18 mouse cellular contexts compared by ENCODE assay signal in the genomic region with DNA sequence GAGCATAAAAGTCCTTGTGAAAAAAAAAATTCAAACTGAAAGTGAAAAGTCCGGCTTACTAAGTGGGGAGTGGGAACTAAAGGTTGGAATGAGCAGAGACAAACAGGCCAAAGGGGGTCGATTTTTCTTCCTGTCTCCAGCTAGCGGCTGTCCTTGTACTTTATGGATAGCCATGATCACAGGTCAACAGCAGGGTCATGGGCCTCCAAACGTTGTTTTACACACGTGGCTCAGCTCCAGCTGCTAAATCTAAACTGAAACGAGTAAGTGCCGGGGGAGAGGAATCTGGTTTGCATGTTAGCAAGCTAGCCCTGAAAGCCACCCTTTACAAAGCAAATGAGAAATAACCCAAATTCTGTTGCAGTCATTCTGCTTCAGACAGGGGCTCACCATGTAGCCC. TPM values are rescaled to one million over a fixed set of nuclear protein-coding genes. Genes with fewer than 3 reads are reported as not detected.
A peak's percentile ranks its signal among the peaks of the same experiment; 100 is the strongest.
DNase-seq lines count a peak whose midpoint lies in the region; ATAC-seq and TF ChIP-seq lines count a peak whose summit lies in the region.
"Had no signal": no experiment of that assay in that cellular context is flagged by ENCODE, and none has a peak within 500 bp of the region (broad histone marks: within the 10 kb centered on the region; RNA-seq: fewer than 3 reads in every experiment).

No protein-coding gene starts in this region.

- H3K4me1 ChIP-seq in lung, postnatal 0 days (ENCODE audit: insufficient read depth, low read depth, low read length): no peaks in the 10 kb centered on the region
- no peaks in the 10 kb centered on the region for H3K4me1 ChIP-seq in intestine, postnatal 0 days (replicated peaks; ENCODE audit: control insufficient read depth, insufficient read depth, low read length)
- H3K4me1 ChIP-seq in stomach, postnatal 0 days (replicated peaks; ENCODE audit: control insufficient read depth, insufficient read depth): 0 out of 2 replicates have a peak, but pooled peaks cover 2% of the 10 kb centered on the region

- ATAC-seq in lung, postnatal 0 days: no peak
- ATAC-seq in intestine, postnatal 0 days: no peak
- ATAC-seq in stomach, postnatal 0 days (ENCODE audit: low FRiP score, low TSS enrichment): no peak
- ATAC-seq: forebrain, embryonic 14.5 days; inflammation-experienced regulatory T-cells, adult 6 months had no signal

- peak; percentile 41 for DNase-seq in embryo, embryonic 10 days (ENCODE audit: low spot score)
- DNase-seq in embryo, embryonic 9.5 days (ENCODE audit: extremely low spot score): no peak
- DNase-seq in lung, postnatal 0 days (ENCODE audit: low spot score): no peak
- DNase-seq in lung, postnatal 14 days: no peak
- no peak for DNase-seq in stomach, postnatal 0 days (ENCODE audit: low spot score)
- DNase-seq in spleen, adult 18-20 months: no peak
- no peak for DNase-seq in retina, postnatal 1 day
- DNase-seq: cerebellum, adult 18-20 months; midbrain, embryonic 14.5 days; right cerebral cortex, postnatal 14 days; thymus, postnatal 36 days had no signal

- TF ChIP-seq EP300 in lung, postnatal 0 days (IDR thresholded peaks at IDR 0.05): no peak
- TF ChIP-seq EP300 in stomach, postnatal 0 days (optimal IDR thresholded peaks at IDR 0.05): no peak

- H3K36me3 ChIP-seq in lung, postnatal 0 days (ENCODE audit: insufficient read depth, low read length): no peaks in the 10 kb centered on the region
- H3K36me3 ChIP-seq in intestine, postnatal 0 days (ENCODE audit: control insufficient read depth, insufficient read depth): no peaks in the 10 kb centered on the region
- H3K36me3 ChIP-seq in stomach, postnatal 0 days (ENCODE audit: control insufficient read depth, insufficient read depth, low read length): no peaks in the 10 kb centered on the region

- WGBS in lung, postnatal 0 days: 14% methylated on average over 7 of the region's 7 CpGs
- 27% methylated on average over 7 of the region's 7 CpGs for WGBS in intestine, postnatal 0 days
- WGBS in stomach, postnatal 0 days: 23% methylated on average over 7 of the region's 7 CpGs

- no peak overlapping the region for H3K9ac ChIP-seq in lung, postnatal 0 days (replicated peaks; ENCODE audit: low read depth)
- no peak overlapping the region for H3K9ac ChIP-seq in intestine, postnatal 0 days (ENCODE audit: low read depth, low read length)
- peak overlapping the region; percentile 31; the same call in 1 of the 2 replicates for H3K9ac ChIP-seq in stomach, postnatal 0 days (ENCODE audit: low read length)

- H3K9me3 ChIP-seq in lung, postnatal 0 days (ENCODE audit: low read length): no peaks in the 10 kb centered on the region
- H3K9me3 ChIP-seq in intestine, postnatal 0 days (ENCODE audit: control insufficient read depth): no peaks in the 10 kb centered on the region
- no peaks in the 10 kb centered on the region for H3K9me3 ChIP-seq in stomach, postnatal 0 days (ENCODE audit: control insufficient read depth, low read length)

- H3K27me3 ChIP-seq in lung, postnatal 0 days (replicated peaks; ENCODE audit: insufficient read depth, low read length): no peaks in the 10 kb centered on the region
- no peaks in the 10 kb centered on the region for H3K27me3 ChIP-seq in intestine, postnatal 0 days (replicated peaks; ENCODE audit: control insufficient read depth, insufficient read depth, low read length)
- H3K27me3 ChIP-seq in stomach, postnatal 0 days (ENCODE audit: control insufficient read depth, insufficient read depth, low read length): no peaks in the 10 kb centered on the region
- H3K27me3 ChIP-seq: CH12.LX had no signal

- no peak for TF ChIP-seq CTCF in lung, postnatal 0 days (IDR thresholded peaks at IDR 0.05)
- no peak for TF ChIP-seq CTCF in intestine, postnatal 0 days (IDR thresholded peaks at IDR 0.05; ENCODE audit: low read depth)
- no peak for TF ChIP-seq CTCF in stomach, postnatal 0 days (IDR thresholded peaks at IDR 0.05; ENCODE audit: low read depth)

- no peak overlapping the region for H3K27ac ChIP-seq in lung, postnatal 0 days (ENCODE audit: low read length)
- peak overlapping the region; percentile 17; the same call in 1 of the 2 replicates for H3K27ac ChIP-seq in intestine, postnatal 0 days (ENCODE audit: low read depth, low read length)
- H3K27ac ChIP-seq in stomach, postnatal 0 days (replicated peaks): no peak overlapping the region
- H3K27ac ChIP-seq: macrophage had no signal

- H3K4me2 ChIP-seq in lung, postnatal 0 days (replicated peaks; ENCODE audit: low read depth, low read length): peak overlapping the region; percentile 48
- H3K4me2 ChIP-seq in intestine, postnatal 0 days (replicated peaks; ENCODE audit: low read depth): peak overlapping the region; percentile 41; the same call in 1 of the 2 replicates
- peak overlapping the region; percentile 44 for H3K4me2 ChIP-seq in stomach, postnatal 0 days (replicated peaks; ENCODE audit: low read depth)
- H3K4me2 ChIP-seq: liver, embryonic 11.5 days had no signal

- H3K4me3 ChIP-seq in lung, postnatal 0 days (ENCODE audit: low read depth, low read length): peak overlapping the region; percentile 23
- H3K4me3 ChIP-seq in intestine, postnatal 0 days (ENCODE audit: low read depth, low read length): no peak overlapping the region
- H3K4me3 ChIP-seq in stomach, postnatal 0 days (ENCODE audit: low read depth, low read length): peak overlapping the region; percentile 31; the same call in 1 of the 2 replicates

RNA-seq across cellular contexts. Expression of a gene that starts 2.6 kb away (rescaled TPM):
- 0.20 and 0.46 TPM in 2 replicates for polyA plus RNA-seq in lung, postnatal 0 days (2015; fragmentation: Nextera tagmentation; extraction: Ambion mirVana)
- 121 and 126 TPM in 2 replicates for polyA plus RNA-seq in intestine, postnatal 0 days (2015; fragmentation: Nextera tagmentation; extraction: Ambion mirVana)
- 0.58 and 0.88 TPM in 2 replicates for polyA plus RNA-seq in stomach, postnatal 0 days (2015; fragmentation: Nextera tagmentation; extraction: Ambion mirVana)
- polyA plus RNA-seq: forebrain, embryonic 14.5 days; heart, embryonic 14.5 days; liver, embryonic 11.5 days; macrophage; midbrain, embryonic 14.5 days had no signal

RNA-seq across cellular contexts. Expression of a gene that starts 21.5 kb away (rescaled TPM):
- 0.74 and 0.91 TPM in 2 replicates for polyA plus RNA-seq in lung, postnatal 0 days (2015; fragmentation: Nextera tagmentation; extraction: Ambion mirVana)
- 0.09 and 0.16 TPM in 2 replicates for polyA plus RNA-seq in intestine, postnatal 0 days (2015; fragmentation: Nextera tagmentation; extraction: Ambion mirVana)
- 0.19 and 0.25 TPM in 2 replicates for polyA plus RNA-seq in stomach, postnatal 0 days (2015; fragmentation: Nextera tagmentation; extraction: Ambion mirVana)
- polyA plus RNA-seq: heart, embryonic 14.5 days; macrophage; midbrain, embryonic 14.5 days had no signal

Comparison
In these comparisons a context has a peak if more than half of its experiments do, and no peak if none do; other contexts are left out.
1. RNA of a gene that starts 2.6 kb away (polyA plus RNA-seq): 121 to 126 TPM in intestine, postnatal 0 days; 0.58 to 0.88 TPM in stomach, postnatal 0 days and 0.20 to 0.46 TPM in lung, postnatal 0 days; every median in the first group is over 10 times any median in the second.
2. Peak in every context shown above with its lines, with median percentiles within 50 percentile points of each other: H3K4me2 ChIP-seq.